Comparison of ENCODE assay signal across 9 mouse cellular contexts in the genomic region with DNA sequence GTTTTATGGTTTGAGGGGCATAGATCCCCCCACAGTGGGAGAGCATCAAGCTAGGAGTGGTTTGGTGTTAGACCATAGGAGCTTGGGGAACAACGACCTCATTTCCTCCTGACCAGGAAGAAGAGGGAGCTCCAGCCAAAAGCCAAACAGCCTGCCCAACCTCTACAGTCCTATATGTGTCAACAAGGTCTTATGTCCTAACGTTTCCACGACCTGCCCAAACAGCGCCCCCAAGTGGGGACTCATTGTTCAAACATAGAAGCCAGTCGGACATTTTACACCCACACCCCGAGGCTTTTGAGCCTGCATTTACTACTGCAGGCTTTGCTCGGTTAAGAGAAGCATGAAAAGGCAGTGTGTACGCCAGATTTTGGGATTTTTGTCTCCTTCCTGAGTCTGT.
DNase-seq lines count a peak whose midpoint lies in the region; ATAC-seq and TF ChIP-seq lines count a peak whose summit lies in the region.
"Had no signal": no experiment of that assay in that cellular context is flagged by ENCODE, and none has a peak within 500 bp of the region (broad histone marks: within the 10 kb centered on the region; RNA-seq: fewer than 3 reads in every experiment).

No protein-coding gene starts in this region.

- H3K4me1 ChIP-seq in cerebellum, adult 2 months (ENCODE audit: control insufficient read depth, insufficient read depth, low read length) = peaks cover 5% of the 10 kb centered on the region; the same call in 1 of the 2 replicates
- H3K4me1 ChIP-seq in liver, embryonic 12.5 days = no peaks in the 10 kb centered on the region
- H3K4me1 ChIP-seq in embryonic facial prominence, embryonic 10.5 days = no peaks in the 10 kb centered on the region
- H3K4me1 ChIP-seq: neural tube, embryonic 13.5 days had no signal

- no peak overlapping the region for H3K27ac ChIP-seq in cerebellum, adult 2 months (ENCODE audit: insufficient read depth, low read length)
- no peak overlapping the region for H3K27ac ChIP-seq in liver, embryonic 12.5 days
- H3K27ac ChIP-seq in embryonic facial prominence, embryonic 10.5 days (replicated peaks) = no peak overlapping the region
- H3K27ac ChIP-seq: neural tube, embryonic 13.5 days had no signal

- TF ChIP-seq POLR2A in cerebellum, adult 2 months (IDR thresholded peaks at IDR 0.05; ENCODE audit: borderline replicate concordance, insufficient read depth, low read length) = no peak

- no peak for ATAC-seq in liver, embryonic 12.5 days
- ATAC-seq in activated CD4-positive, CD25-positive, alpha-beta regulatory T cell, adult 4 months = no peak

- peak; percentile 18; the same call in 1 of the 2 replicates for TF ChIP-seq CTCF in cerebellum, adult 2 months (IDR thresholded peaks at IDR 0.05; ENCODE audit: borderline replicate concordance, insufficient read depth, low read depth, low read length)

- H3K4me3 ChIP-seq in cerebellum, adult 2 months (replicated peaks; ENCODE audit: insufficient read depth, low read depth, low read length) = no peak overlapping the region
- no peak overlapping the region for H3K4me3 ChIP-seq in liver, embryonic 12.5 days
- H3K4me3 ChIP-seq in embryonic facial prominence, embryonic 10.5 days = no peak overlapping the region
- H3K4me3 ChIP-seq: neural tube, embryonic 13.5 days had no signal

- H3K9me3 ChIP-seq in liver, embryonic 12.5 days (replicated peaks) = no peaks in the 10 kb centered on the region
- no peaks in the 10 kb centered on the region for H3K9me3 ChIP-seq in embryonic facial prominence, embryonic 10.5 days

- H3K27me3 ChIP-seq in cerebellum, adult 2 months (ENCODE audit: control insufficient read depth, insufficient read depth, low read length) = no peaks in the 10 kb centered on the region; the same call in 1 of the 2 replicates
- H3K27me3 ChIP-seq in liver, embryonic 12.5 days (replicated peaks) = no peaks in the 10 kb centered on the region; the same call in 1 of the 2 replicates
- no peaks in the 10 kb centered on the region for H3K27me3 ChIP-seq in embryonic facial prominence, embryonic 10.5 days (replicated peaks; ENCODE audit: low read depth, poor library complexity, severe bottlenecking)
- H3K27me3 ChIP-seq: neural tube, embryonic 13.5 days had no signal

- H3K36me3 ChIP-seq in liver, embryonic 12.5 days = no peaks in the 10 kb centered on the region
- H3K36me3 ChIP-seq in embryonic facial prominence, embryonic 10.5 days (replicated peaks) = no peaks in the 10 kb centered on the region
- H3K36me3 ChIP-seq: neural tube, embryonic 13.5 days had no signal

- no peak for DNase-seq in cerebellum, adult 2 months
- no peak for DNase-seq in cerebellum, adult 9-11 months
- peak; percentile 45 for DNase-seq in liver
- peak; percentile 43 for DNase-seq in embryonic facial prominence, embryonic 10.5 days (ENCODE audit: low spot score)
- DNase-seq in retina, embryonic 14.5 days (ENCODE audit: low spot score) = peak; percentile 55
- no peak for DNase-seq in ovary, adult 18-20 months (ENCODE audit: low spot score)

- H3K4me2 ChIP-seq in liver, embryonic 12.5 days = no peak overlapping the region
- H3K4me2 ChIP-seq: neural tube, embryonic 13.5 days had no signal

- H3K9ac ChIP-seq in liver, embryonic 12.5 days = no peak overlapping the region
- H3K9ac ChIP-seq: neural tube, embryonic 13.5 days had no signal

- WGBS in cerebellum, adult 2 months = 51% methylated on average over 8 of the region's 8 CpGs
- 28% methylated on average over 8 of the region's 8 CpGs for WGBS in liver, embryonic 12.5 days (ENCODE audit: insufficient replicate concordance)
- WGBS in embryonic facial prominence, embryonic 10.5 days = 49% methylated on average over 8 of the region's 8 CpGs

Comparison
In these comparisons a context has a peak if more than half of its experiments do, and no peak if none do; other contexts are left out.
1. DNase-seq: peak in liver (single experiment), embryonic facial prominence, embryonic 10.5 days (single experiment) and retina, embryonic 14.5 days (single experiment); none in cerebellum, adult 2 months (0 of 2), cerebellum, adult 9-11 months (single experiment) and ovary, adult 18-20 months (single experiment).